Mouse (Mus musculus): ENCODE measurements at regions not wholly inside any gene's neighbourhood (a gene's known extent, or its start where the extent isn't known, plus 50 kb on each side); places are given as distances from the start of the nearest gene placed in this dataset.

- H3K4me2 ChIP-seq: no peak overlapping the region
- H3K27ac ChIP-seq (ENCODE audit: low read depth, low read length): no peak overlapping the region
- 78% methylated on average over 10 of the region's 10 CpGs for WGBS
- H3K4me1 ChIP-seq (replicated peaks; ENCODE audit: control insufficient read depth, insufficient read depth, low read length): no peaks in the 10 kb centered on the region
- DNase-seq (ENCODE audit: low spot score): no peak
- H3K9ac ChIP-seq (ENCODE audit: low read depth, low read length): no peak overlapping the region
- ATAC-seq (replicated peaks; ENCODE audit: low FRiP score): no peak
- H3K4me3 ChIP-seq (ENCODE audit: low read depth, low read length): no peak overlapping the region
- no peaks in the 10 kb centered on the region; the same call in 1 of the 2 replicates for H3K9me3 ChIP-seq (ENCODE audit: control insufficient read depth, low read length)
- H3K27me3 ChIP-seq (replicated peaks; ENCODE audit: control insufficient read depth, insufficient read depth, low read length): no peaks in the 10 kb centered on the region
- no peaks in the 10 kb centered on the region for H3K36me3 ChIP-seq (ENCODE audit: control insufficient read depth, insufficient read depth, low read length)
Measured at GRCm38 (mm10) chr1:88878831-88879230, 176.8 kb upstream of the Arl4c start.

- Histone ChIP-seq H3K4me1 (replicated peaks; ENCODE audit: control insufficient read depth, insufficient read depth, low read length) (no peaks in the 10 kb centered on the region), H3K36me3 (ENCODE audit: control insufficient read depth, insufficient read depth, low read length) (no peaks in the 10 kb centered on the region), H3K4me2 (no peak overlapping the region), H3K9ac (ENCODE audit: low read depth, low read length) (no peak overlapping the region), H3K9me3 (ENCODE audit: control insufficient read depth, low read length) (no peaks in the 10 kb centered on the region; the same call in 1 of the 2 replicates), H3K27ac (ENCODE audit: low read depth, low read length) (no peak overlapping the region), H3K4me3 (ENCODE audit: low read depth, low read length) (no peak overlapping the region), H3K27me3 (replicated peaks; ENCODE audit: control insufficient read depth, insufficient read depth, low read length) (no peaks in the 10 kb centered on the region)
- ATAC-seq (replicated peaks; ENCODE audit: low FRiP score) (no peak), DNase-seq (ENCODE audit: low spot score) (no peak)
- 83% methylated on average over 5 of the region's 5 CpGs for WGBS
Measured at GRCm38 (mm10) chr1:88879367-88879766, 177.3 kb upstream of the Arl4c start.

GRCm38 (mm10) chr1:88891041-88891440, 179.2 kb upstream of the Sh3bp4 start:
- Histone ChIP-seq H3K27me3 (replicated peaks; ENCODE audit: control insufficient read depth, insufficient read depth, low read length) (no peaks in the 10 kb centered on the region), H3K4me1 (replicated peaks; ENCODE audit: control insufficient read depth, insufficient read depth, low read length) (no peaks in the 10 kb centered on the region), H3K27ac (ENCODE audit: low read depth, low read length) (no peak overlapping the region), H3K4me2 (no peak overlapping the region), H3K36me3 (ENCODE audit: control insufficient read depth, insufficient read depth, low read length) (no peaks in the 10 kb centered on the region), H3K9me3 (ENCODE audit: control insufficient read depth, low read length) (no peaks in the 10 kb centered on the region), H3K9ac (ENCODE audit: low read depth, low read length) (no peak overlapping the region), H3K4me3 (ENCODE audit: low read depth, low read length) (no peak overlapping the region)
- DNase-seq (ENCODE audit: low spot score): no peak
- no peak for ATAC-seq (replicated peaks; ENCODE audit: low FRiP score)
- WGBS: 86% methylated on average over 4 of the region's 4 CpGs

- Histone ChIP-seq H3K36me3 (ENCODE audit: control insufficient read depth, insufficient read depth, low read length) (no peaks in the 10 kb centered on the region), H3K4me3 (ENCODE audit: low read depth, low read length) (no peak overlapping the region), H3K4me2 (no peak overlapping the region), H3K9ac (ENCODE audit: low read depth, low read length) (no peak overlapping the region), H3K27me3 (replicated peaks; ENCODE audit: control insufficient read depth, insufficient read depth, low read length) (no peaks in the 10 kb centered on the region), H3K9me3 (ENCODE audit: control insufficient read depth, low read length) (no peaks in the 10 kb centered on the region), H3K27ac (ENCODE audit: low read depth, low read length) (no peak overlapping the region), H3K4me1 (replicated peaks; ENCODE audit: control insufficient read depth, insufficient read depth, low read length) (no peaks in the 10 kb centered on the region)
- no peak for ATAC-seq (replicated peaks; ENCODE audit: low FRiP score)
- DNase-seq (ENCODE audit: low spot score): no peak
- 72% methylated on average over 8 of the region's 8 CpGs for WGBS
Measured at GRCm38 (mm10) chr1:88902426-88902825, 167.8 kb upstream of the Sh3bp4 start.

- DNase-seq (ENCODE audit: low spot score) (no peak), ATAC-seq (replicated peaks; ENCODE audit: low FRiP score) (no peak)
- H3K27ac ChIP-seq (ENCODE audit: low read depth, low read length): no peak overlapping the region
- H3K4me3 ChIP-seq (ENCODE audit: low read depth, low read length): no peak overlapping the region
- H3K9ac ChIP-seq (ENCODE audit: low read depth, low read length): no peak overlapping the region
- no peaks in the 10 kb centered on the region for H3K9me3 ChIP-seq (ENCODE audit: control insufficient read depth, low read length)
- WGBS: 85% methylated on average over 14 of the region's 14 CpGs
- H3K36me3 ChIP-seq (ENCODE audit: control insufficient read depth, insufficient read depth, low read length): no peaks in the 10 kb centered on the region
- H3K4me2 ChIP-seq: no peak overlapping the region
- no peaks in the 10 kb centered on the region for H3K4me1 ChIP-seq (replicated peaks; ENCODE audit: control insufficient read depth, insufficient read depth, low read length)
- no peaks in the 10 kb centered on the region for H3K27me3 ChIP-seq (replicated peaks; ENCODE audit: control insufficient read depth, insufficient read depth, low read length)
Measured at GRCm38 (mm10) chr1:88907766-88908463, 162.3 kb upstream of the Sh3bp4 start.

- 78% methylated on average over 8 of the region's 8 CpGs for WGBS
- Histone ChIP-seq H3K9me3 (ENCODE audit: control insufficient read depth, low read length) (no peaks in the 10 kb centered on the region), H3K9ac (ENCODE audit: low read depth, low read length) (no peak overlapping the region), H3K4me2 (no peak overlapping the region), H3K4me3 (ENCODE audit: low read depth, low read length) (no peak overlapping the region), H3K27ac (ENCODE audit: low read depth, low read length) (no peak overlapping the region), H3K36me3 (ENCODE audit: control insufficient read depth, insufficient read depth, low read length) (no peaks in the 10 kb centered on the region), H3K27me3 (replicated peaks; ENCODE audit: control insufficient read depth, insufficient read depth, low read length) (no peaks in the 10 kb centered on the region), H3K4me1 (replicated peaks; ENCODE audit: control insufficient read depth, insufficient read depth, low read length) (no peaks in the 10 kb centered on the region)
- ATAC-seq (replicated peaks; ENCODE audit: low FRiP score) (no peak), DNase-seq (ENCODE audit: low spot score) (no peak)
Measured at GRCm38 (mm10) chr1:88908683-88909082, 161.5 kb upstream of the Sh3bp4 start.

GRCm38 (mm10) chr1:88909314-88909713, 160.9 kb upstream of the Sh3bp4 start:
- 69% methylated on average over 4 of the region's 4 CpGs for WGBS
- Histone ChIP-seq H3K9me3 (ENCODE audit: control insufficient read depth, low read length) (no peaks in the 10 kb centered on the region), H3K27ac (ENCODE audit: low read depth, low read length) (no peak overlapping the region), H3K27me3 (replicated peaks; ENCODE audit: control insufficient read depth, insufficient read depth, low read length) (no peaks in the 10 kb centered on the region), H3K4me2 (no peak overlapping the region), H3K4me3 (ENCODE audit: low read depth, low read length) (no peak overlapping the region), H3K4me1 (replicated peaks; ENCODE audit: control insufficient read depth, insufficient read depth, low read length) (no peaks in the 10 kb centered on the region), H3K36me3 (ENCODE audit: control insufficient read depth, insufficient read depth, low read length) (no peaks in the 10 kb centered on the region), H3K9ac (ENCODE audit: low read depth, low read length) (no peak overlapping the region)
- DNase-seq (ENCODE audit: low spot score): no peak
- ATAC-seq (replicated peaks; ENCODE audit: low FRiP score): no peak

- WGBS: 75% methylated on average over 6 of the region's 6 CpGs
Measured at GRCm38 (mm10) chr1:88909864-88910573, 160.2 kb upstream of the Sh3bp4 start.

GRCm38 (mm10) chr1:88911724-88912123, 158.5 kb upstream of the Sh3bp4 start:
- no peak overlapping the region for H3K4me3 ChIP-seq (ENCODE audit: low read depth, low read length)
- H3K9me3 ChIP-seq (ENCODE audit: control insufficient read depth, low read length): no peaks in the 10 kb centered on the region
- DNase-seq (ENCODE audit: low spot score) (no peak), ATAC-seq (replicated peaks; ENCODE audit: low FRiP score) (no peak)
- 76% methylated on average over 5 of the region's 5 CpGs for WGBS
- no peaks in the 10 kb centered on the region for H3K4me1 ChIP-seq (replicated peaks; ENCODE audit: control insufficient read depth, insufficient read depth, low read length)
- no peak overlapping the region for H3K27ac ChIP-seq (ENCODE audit: low read depth, low read length)
- H3K4me2 ChIP-seq: no peak overlapping the region
- H3K27me3 ChIP-seq (replicated peaks; ENCODE audit: control insufficient read depth, insufficient read depth, low read length): no peaks in the 10 kb centered on the region
- H3K36me3 ChIP-seq (ENCODE audit: control insufficient read depth, insufficient read depth, low read length): no peaks in the 10 kb centered on the region
- no peak overlapping the region for H3K9ac ChIP-seq (ENCODE audit: low read depth, low read length)

More at GRCm38 (mm10) chr1:88909864-88910573, 160.2 kb upstream of the Sh3bp4 start:
- Histone ChIP-seq H3K9ac (ENCODE audit: low read depth, low read length) (no peak overlapping the region), H3K27me3 (replicated peaks; ENCODE audit: control insufficient read depth, insufficient read depth, low read length) (no peaks in the 10 kb centered on the region), H3K4me3 (ENCODE audit: low read depth, low read length) (no peak overlapping the region), H3K4me2 (no peak overlapping the region), H3K27ac (ENCODE audit: low read depth, low read length) (no peak overlapping the region), H3K9me3 (ENCODE audit: control insufficient read depth, low read length) (no peaks in the 10 kb centered on the region), H3K4me1 (replicated peaks; ENCODE audit: control insufficient read depth, insufficient read depth, low read length) (no peaks in the 10 kb centered on the region), H3K36me3 (ENCODE audit: control insufficient read depth, insufficient read depth, low read length) (no peaks in the 10 kb centered on the region)
- ATAC-seq (replicated peaks; ENCODE audit: low FRiP score): no peak
- DNase-seq (ENCODE audit: low spot score): no peak

Measured in liver, embryonic 11.5 days (tissue).